ENCODE assay signal across 23 mouse cellular contexts in the genomic region with DNA sequence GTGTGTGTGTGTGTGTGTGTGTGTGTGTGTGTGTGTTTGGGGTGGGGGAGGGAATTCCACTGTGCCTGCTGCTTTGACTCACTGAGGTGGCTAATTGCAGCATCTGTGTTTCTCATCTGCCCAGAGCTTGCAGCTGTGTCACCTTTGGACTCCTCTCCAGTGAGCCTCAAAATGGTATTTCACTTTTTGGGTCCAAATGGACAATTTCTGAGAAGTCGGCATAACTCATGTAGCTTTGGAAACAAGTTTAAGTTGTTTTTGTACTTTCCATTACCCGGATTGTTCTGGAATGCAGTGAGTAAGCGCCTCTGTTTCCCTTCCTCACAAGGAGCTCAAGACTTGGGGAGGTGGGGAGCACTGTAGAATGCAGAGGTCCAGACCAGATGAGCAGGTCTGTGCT.
DNase-seq lines count a peak whose midpoint lies in the region; ATAC-seq lines count a peak whose summit lies in the region.
"Had no signal": no experiment of that assay in that cellular context is flagged by ENCODE, and none has a peak within 500 bp of the region (broad histone marks: within the 10 kb centered on the region; RNA-seq: fewer than 3 reads in every experiment).

No protein-coding gene starts in this region.

- no peak overlapping the region; the same call in 1 of the 2 replicates for H3K9ac ChIP-seq in limb, embryonic 11.5 days (ENCODE audit: low read length)
- H3K9ac ChIP-seq in limb, embryonic 13.5 days: no peak overlapping the region
- H3K9ac ChIP-seq: embryonic facial prominence, embryonic 13.5 days; forebrain, embryonic 15.5 days; heart, embryonic 15.5 days; hindbrain, embryonic 15.5 days had no signal

- H3K4me2 ChIP-seq in limb, embryonic 11.5 days (ENCODE audit: low read depth, severe bottlenecking): no peak overlapping the region
- no peak overlapping the region for H3K4me2 ChIP-seq in limb, embryonic 13.5 days (replicated peaks)
- H3K4me2 ChIP-seq: embryonic facial prominence, embryonic 13.5 days; forebrain, embryonic 15.5 days; heart, embryonic 11.5 days; heart, embryonic 15.5 days; hindbrain, embryonic 15.5 days had no signal

- H3K27me3 ChIP-seq in limb, embryonic 11.5 days (ENCODE audit: control insufficient read depth, insufficient read depth, low read length): no peaks in the 10 kb centered on the region
- H3K27me3 ChIP-seq in limb, embryonic 10.5 days (ENCODE audit: low read depth, poor library complexity, severe bottlenecking): no peaks in the 10 kb centered on the region
- H3K27me3 ChIP-seq in limb, embryonic 13.5 days: peaks cover 50% of the 10 kb centered on the region
- H3K27me3 ChIP-seq: embryonic facial prominence, embryonic 13.5 days; forebrain, embryonic 15.5 days; hindbrain, embryonic 15.5 days had no signal

- no peak for ATAC-seq in limb, embryonic 11.5 days (ENCODE audit: insufficient number of reproducible peaks, low FRiP score, low TSS enrichment, low read depth)
- no peak for ATAC-seq in limb, embryonic 13.5 days (ENCODE audit: low FRiP score, low read depth)
- ATAC-seq: CD4-positive, CD25-positive, alpha-beta regulatory T cell, adult 4 months; forebrain, embryonic 15.5 days had no signal

- intact Hi-C loops in heart, postnatal 36 days (cut with DNase I): no loop called here

- DNase-seq in embryo, embryonic 10 days (ENCODE audit: low spot score): peak; percentile 22
- no peak for DNase-seq in embryo, embryonic 9.5 days (ENCODE audit: extremely low spot score)
- no peak for DNase-seq in limb, embryonic 11.5 days (ENCODE audit: low spot score)
- no peak for DNase-seq in limb, embryonic 10.5 days (ENCODE audit: low spot score)
- peak; percentile 22 for DNase-seq in skeletal muscle tissue, adult 2 months (ENCODE audit: low read depth, low spot score)
- DNase-seq in heart, postnatal 36 days: no peak
- DNase-seq in yolk sac, embryonic 10.5 days (ENCODE audit: low spot score): no peak
- DNase-seq: adrenal gland, postnatal 10 days; B cell, adult 2 months; cerebellum, adult 11 months; cerebellum, adult 8-10 months; cerebellum, postnatal 14 days; gastrocnemius, postnatal 14 days; heart, adult 2 months; heart, postnatal 14 days had no signal

- no peaks in the 10 kb centered on the region for H3K9me3 ChIP-seq in limb, embryonic 11.5 days (ENCODE audit: control insufficient read depth, low read length)
- H3K9me3 ChIP-seq in limb, embryonic 10.5 days (replicated peaks): no peaks in the 10 kb centered on the region
- no peaks in the 10 kb centered on the region for H3K9me3 ChIP-seq in limb, embryonic 13.5 days
- H3K9me3 ChIP-seq: embryonic facial prominence, embryonic 13.5 days; forebrain, embryonic 15.5 days; G1E; heart, embryonic 15.5 days; hindbrain, embryonic 15.5 days had no signal

- 76% methylated on average over 3 of the region's 3 CpGs for whole genome bisulfite sequencing in limb, embryonic 11.5 days
- 86% methylated on average over 3 of the region's 3 CpGs for WGBS in limb, embryonic 10.5 days
- WGBS in limb, embryonic 13.5 days: 58% methylated on average over 3 of the region's 3 CpGs

- no peaks in the 10 kb centered on the region for H3K4me1 ChIP-seq in limb, embryonic 11.5 days (ENCODE audit: control insufficient read depth, insufficient read depth, low read length)
- H3K4me1 ChIP-seq in limb, embryonic 10.5 days: peaks cover 6% of the 10 kb centered on the region; the same call in 1 of the 2 replicates
- H3K4me1 ChIP-seq in limb, embryonic 13.5 days: 0 out of 2 replicates have a peak, but pooled peaks cover 21% of the 10 kb centered on the region
- H3K4me1 ChIP-seq: forebrain, embryonic 15.5 days; heart, embryonic 15.5 days had no signal

- no peak overlapping the region for H3K4me3 ChIP-seq in limb, embryonic 11.5 days (ENCODE audit: low read depth, low read length)
- H3K4me3 ChIP-seq in limb, embryonic 10.5 days: no peak overlapping the region
- H3K4me3 ChIP-seq in limb, embryonic 13.5 days: no peak overlapping the region
- H3K4me3 ChIP-seq: embryonic facial prominence, embryonic 13.5 days; forebrain, embryonic 15.5 days; heart, adult 2 months; heart, embryonic 15.5 days; hindbrain, embryonic 15.5 days had no signal

- H3K27ac ChIP-seq in limb, embryonic 11.5 days (replicated peaks; ENCODE audit: low read depth, low read length): peak overlapping the region; percentile 18; the same call in 1 of the 2 replicates
- H3K27ac ChIP-seq in limb, embryonic 10.5 days: no peak overlapping the region
- H3K27ac ChIP-seq in limb, embryonic 13.5 days: peak overlapping the region; percentile 22; the same call in 1 of the 2 replicates
- H3K27ac ChIP-seq: embryonic facial prominence, embryonic 13.5 days; forebrain, embryonic 15.5 days; heart, adult 2 months; heart, embryonic 15.5 days; hindbrain, embryonic 15.5 days had no signal

- no peaks in the 10 kb centered on the region for H3K36me3 ChIP-seq in limb, embryonic 11.5 days (ENCODE audit: control insufficient read depth, insufficient read depth, low read length)
- no peaks in the 10 kb centered on the region for H3K36me3 ChIP-seq in limb, embryonic 10.5 days
- no peaks in the 10 kb centered on the region for H3K36me3 ChIP-seq in limb, embryonic 13.5 days
- H3K36me3 ChIP-seq: embryonic facial prominence, embryonic 13.5 days; forebrain, embryonic 15.5 days; G1E; heart, embryonic 15.5 days; hindbrain, embryonic 15.5 days had no signal

Comparison
In these comparisons a context has a peak if more than half of its experiments do, and no peak if none do; other contexts are left out.
1. DNase-seq: peak in embryo, embryonic 10 days (single experiment) and skeletal muscle tissue, adult 2 months (single experiment); none in embryo, embryonic 9.5 days (single experiment), limb, embryonic 11.5 days (single experiment), limb, embryonic 10.5 days (single experiment), heart, postnatal 36 days (0 of 2) and yolk sac, embryonic 10.5 days (single experiment).